Mouse (Mus musculus): ENCODE data around the gene Hid1. TPM values are rescaled to one million over a fixed set of nuclear protein-coding genes. Genes with fewer than 3 reads are reported as not detected.

The Hid1 gene
- polyA plus RNA-seq, 1 experiment from 2014 or later = 7.6 TPM

DNA sequence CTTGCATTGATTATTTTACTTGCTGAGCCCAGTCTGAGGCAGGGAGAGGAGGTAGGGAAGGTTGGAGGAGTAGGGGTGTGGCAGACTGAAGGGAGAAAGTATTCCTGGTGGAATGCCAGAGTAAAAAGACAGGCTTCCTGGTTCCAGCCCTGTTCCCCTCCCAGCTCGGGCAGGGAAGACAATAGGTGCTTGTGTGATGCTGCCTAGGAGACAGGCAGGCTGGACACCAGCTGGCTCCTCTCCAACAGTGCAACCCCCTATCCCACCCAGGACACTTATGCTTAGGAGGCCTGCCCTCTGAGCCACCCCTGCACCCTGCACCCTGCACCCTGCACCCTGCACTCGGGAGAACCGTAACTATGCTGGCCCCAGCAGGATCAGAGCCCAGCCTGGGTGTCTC lies 8.3 kb downstream of the Hid1 start:
- peak; percentile 32 for ATAC-seq (replicated peaks; ENCODE audit: insufficient number of reproducible peaks, insufficient read depth, low FRiP score, low read depth)
- Histone ChIP-seq H3K9me3 (replicated peaks) (no peaks in the 10 kb centered on the region), H3K27me3 (peaks cover 35% of the 10 kb centered on the region), H3K4me2 (no peak overlapping the region), H3K9ac (no peak overlapping the region), H3K4me3 (no peak overlapping the region), H3K27ac (peak overlapping the region; percentile 59), H3K36me3 (no peaks in the 10 kb centered on the region), H3K4me1 (replicated peaks) (peaks cover 12% of the 10 kb centered on the region)
- WGBS = 37% methylated on average over 3 of the region's 3 CpGs

- ATAC-seq (replicated peaks; ENCODE audit: insufficient number of reproducible peaks, insufficient read depth, low FRiP score, low read depth) = no peak
- H3K4me3 ChIP-seq = no peak overlapping the region
- peaks cover 12% of the 10 kb centered on the region for H3K4me1 ChIP-seq (replicated peaks)
- peaks cover 35% of the 10 kb centered on the region for H3K27me3 ChIP-seq
- no peaks in the 10 kb centered on the region for H3K9me3 ChIP-seq (replicated peaks)
- H3K27ac ChIP-seq = peak overlapping the region; percentile 59; the same call in 1 of the 2 replicates
- no peak overlapping the region for H3K4me2 ChIP-seq
- WGBS = 18% methylated on average over 5 of the region's 5 CpGs
- no peak overlapping the region for H3K9ac ChIP-seq
- no peaks in the 10 kb centered on the region for H3K36me3 ChIP-seq
These were observed 9.1 kb downstream of the Hid1 start for GRCm38 (mm10) chr11:115358468-115358867.

GRCm38 (mm10) chr11:115354183-115354582 lies 13.4 kb downstream of the Hid1 start:
- H3K9ac ChIP-seq = no peak overlapping the region
- H3K27ac ChIP-seq = no peak overlapping the region
- no peaks in the 10 kb centered on the region for H3K36me3 ChIP-seq
- H3K4me1 ChIP-seq (replicated peaks) = peaks cover 6% of the 10 kb centered on the region
- 6% methylated on average over 8 of the region's 8 CpGs for WGBS
- H3K27me3 ChIP-seq = peaks cover 63% of the 10 kb centered on the region
- H3K4me2 ChIP-seq = no peak overlapping the region
- H3K4me3 ChIP-seq = no peak overlapping the region
- no peak; the same call in 1 of the 2 replicates for ATAC-seq (replicated peaks; ENCODE audit: insufficient number of reproducible peaks, insufficient read depth, low FRiP score, low read depth)
- H3K9me3 ChIP-seq (replicated peaks) = no peaks in the 10 kb centered on the region

GRCm38 (mm10) chr11:115353375-115353774 lies 14.2 kb downstream of the Hid1 start:
- H3K27ac ChIP-seq = no peak overlapping the region
- H3K9ac ChIP-seq = no peak overlapping the region
- H3K4me3 ChIP-seq = no peak overlapping the region
- ATAC-seq (replicated peaks; ENCODE audit: insufficient number of reproducible peaks, insufficient read depth, low FRiP score, low read depth) = no peak
- H3K27me3 ChIP-seq = peaks cover 70% of the 10 kb centered on the region
- H3K9me3 ChIP-seq (replicated peaks) = no peaks in the 10 kb centered on the region
- no peak overlapping the region for H3K4me2 ChIP-seq
- no peaks in the 10 kb centered on the region for H3K36me3 ChIP-seq
- 85% methylated on average over 5 of the region's 5 CpGs for WGBS
- H3K4me1 ChIP-seq (replicated peaks) = no peaks in the 10 kb centered on the region

DNA sequence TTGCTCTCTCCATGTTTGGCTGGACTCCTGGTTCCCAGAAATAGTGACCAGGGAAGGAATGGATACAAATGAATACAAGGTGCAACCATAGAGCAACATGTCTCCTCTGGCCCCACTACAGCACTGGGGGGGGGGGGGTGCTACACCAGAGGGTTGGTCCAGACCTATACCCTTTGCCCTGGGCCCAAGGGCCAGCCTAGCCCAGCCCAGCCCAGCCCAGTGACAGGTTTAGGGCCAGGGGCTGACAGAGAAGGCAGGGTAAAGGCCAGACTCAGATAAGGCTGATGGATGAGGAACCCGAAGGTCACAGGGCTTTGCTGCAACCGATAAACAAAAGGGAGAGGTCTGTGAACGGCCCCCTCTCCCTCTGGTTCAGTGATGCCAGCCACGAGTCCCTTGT lies 17.6 kb downstream of the Hid1 start:
- 43% methylated on average over 4 of the region's 4 CpGs for WGBS
- Histone ChIP-seq H3K4me3 (no peak overlapping the region), H3K9me3 (replicated peaks) (no peaks in the 10 kb centered on the region), H3K27ac (no peak overlapping the region), H3K36me3 (no peaks in the 10 kb centered on the region), H3K4me2 (no peak overlapping the region), H3K9ac (no peak overlapping the region), H3K27me3 (peaks cover 75% of the 10 kb centered on the region), H3K4me1 (replicated peaks) (no peaks in the 10 kb centered on the region)
- no peak for ATAC-seq (replicated peaks; ENCODE audit: insufficient number of reproducible peaks, insufficient read depth, low FRiP score, low read depth)

DNA sequence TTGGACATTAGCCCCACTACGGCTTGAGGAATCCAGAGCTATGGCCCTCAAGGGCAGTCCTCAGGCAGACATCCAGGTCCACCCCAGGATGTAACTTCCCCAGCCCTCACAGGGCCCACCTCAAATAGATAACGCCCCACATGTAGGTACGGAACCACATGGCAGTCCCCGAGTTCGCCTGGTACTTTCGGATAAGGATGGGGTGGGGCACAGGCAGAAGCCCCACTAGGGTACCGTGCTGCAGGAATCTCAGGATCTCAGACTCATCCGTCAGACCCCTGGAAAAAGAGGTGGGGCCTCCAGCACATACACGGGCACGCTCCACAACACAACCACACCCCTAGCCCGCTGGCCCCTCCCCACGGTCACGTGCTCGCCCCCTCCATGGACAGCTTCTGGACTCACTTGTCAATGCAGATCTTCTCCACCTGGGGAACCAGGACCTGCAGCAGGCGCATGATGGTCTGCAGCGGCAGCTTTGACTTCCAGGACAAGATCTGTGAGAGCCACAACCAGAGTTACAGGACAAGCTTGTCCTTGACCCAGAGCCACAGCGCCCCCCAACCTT lies 18.8 kb downstream of the Hid1 start:
- Histone ChIP-seq H3K4me2 (no peak overlapping the region), H3K27me3 (peaks cover 79% of the 10 kb centered on the region), H3K4me3 (no peak overlapping the region), H3K36me3 (no peaks in the 10 kb centered on the region), H3K27ac (no peak overlapping the region), H3K9ac (no peak overlapping the region), H3K9me3 (replicated peaks) (no peaks in the 10 kb centered on the region), H3K4me1 (replicated peaks) (no peaks in the 10 kb centered on the region)
- 48% methylated on average over 17 of the region's 17 CpGs for WGBS
- 0 out of 2 replicates have a peak, but pooled peaks have one; percentile 2 for ATAC-seq (replicated peaks; ENCODE audit: insufficient number of reproducible peaks, insufficient read depth, low FRiP score, low read depth)

GRCm38 (mm10) chr11:115345515-115345914 lies 22.0 kb downstream of the Hid1 start:
- Histone ChIP-seq H3K36me3 (no peaks in the 10 kb centered on the region), H3K4me1 (replicated peaks) (no peaks in the 10 kb centered on the region), H3K9ac (no peak overlapping the region), H3K4me3 (no peak overlapping the region), H3K27me3 (peaks cover 84% of the 10 kb centered on the region), H3K27ac (no peak overlapping the region), H3K4me2 (no peak overlapping the region), H3K9me3 (replicated peaks) (no peaks in the 10 kb centered on the region)
- 24% methylated on average over 7 of the region's 7 CpGs for WGBS
- no peak for ATAC-seq (replicated peaks; ENCODE audit: insufficient number of reproducible peaks, insufficient read depth, low FRiP score, low read depth)

- Histone ChIP-seq H3K9ac (no peak overlapping the region), H3K27me3 (peaks cover 81% of the 10 kb centered on the region), H3K9me3 (replicated peaks) (no peaks in the 10 kb centered on the region), H3K36me3 (no peaks in the 10 kb centered on the region), H3K27ac (no peak overlapping the region), H3K4me3 (no peak overlapping the region), H3K4me1 (replicated peaks) (no peaks in the 10 kb centered on the region), H3K4me2 (no peak overlapping the region)
- 10% methylated on average over 12 of the region's 12 CpGs for WGBS
- ATAC-seq (replicated peaks; ENCODE audit: insufficient number of reproducible peaks, insufficient read depth, low FRiP score, low read depth) = no peak
These were observed 22.6 kb downstream of the Hid1 start for GRCm38 (mm10) chr11:115344967-115345366.

- Histone ChIP-seq H3K27me3 (peaks cover 79% of the 10 kb centered on the region), H3K27ac (no peak overlapping the region), H3K36me3 (no peaks in the 10 kb centered on the region), H3K4me2 (no peak overlapping the region), H3K4me3 (no peak overlapping the region), H3K9ac (no peak overlapping the region), H3K4me1 (replicated peaks) (no peaks in the 10 kb centered on the region), H3K9me3 (replicated peaks) (no peaks in the 10 kb centered on the region)
- WGBS = 69% methylated on average over 6 of the region's 6 CpGs
- no peak for ATAC-seq (replicated peaks; ENCODE audit: insufficient number of reproducible peaks, insufficient read depth, low FRiP score, low read depth)
These were observed 25.7 kb downstream of the Hid1 start for GRCm38 (mm10) chr11:115341866-115342265.

DNA sequence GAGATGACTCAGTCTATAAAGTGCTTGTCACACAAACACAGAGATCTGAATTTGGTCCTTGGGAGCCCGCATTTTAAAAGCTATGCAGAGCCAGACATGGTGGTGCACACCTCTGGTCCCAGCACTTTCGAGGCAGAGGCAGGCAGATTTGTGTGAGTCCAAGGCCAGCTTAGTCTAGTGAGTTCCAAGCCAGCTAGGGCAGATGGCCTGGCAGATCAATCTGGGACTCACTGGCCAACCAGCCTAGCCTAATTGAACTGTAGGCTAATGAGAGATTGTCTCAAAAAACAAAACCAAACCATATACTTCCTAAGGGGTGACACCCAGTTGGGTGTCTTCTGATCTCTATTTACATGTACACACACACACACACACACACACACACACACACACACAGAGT lies 26.3 kb downstream of the Hid1 start:
- Histone ChIP-seq H3K27ac (no peak overlapping the region), H3K27me3 (peaks cover 79% of the 10 kb centered on the region), H3K4me1 (replicated peaks) (no peaks in the 10 kb centered on the region), H3K36me3 (no peaks in the 10 kb centered on the region), H3K9me3 (replicated peaks) (no peaks in the 10 kb centered on the region), H3K4me2 (no peak overlapping the region), H3K9ac (no peak overlapping the region), H3K4me3 (no peak overlapping the region)
- no peak for ATAC-seq (replicated peaks; ENCODE audit: insufficient number of reproducible peaks, insufficient read depth, low FRiP score, low read depth)
- WGBS = 57% methylated on average over 2 of the region's 2 CpGs

DNA sequence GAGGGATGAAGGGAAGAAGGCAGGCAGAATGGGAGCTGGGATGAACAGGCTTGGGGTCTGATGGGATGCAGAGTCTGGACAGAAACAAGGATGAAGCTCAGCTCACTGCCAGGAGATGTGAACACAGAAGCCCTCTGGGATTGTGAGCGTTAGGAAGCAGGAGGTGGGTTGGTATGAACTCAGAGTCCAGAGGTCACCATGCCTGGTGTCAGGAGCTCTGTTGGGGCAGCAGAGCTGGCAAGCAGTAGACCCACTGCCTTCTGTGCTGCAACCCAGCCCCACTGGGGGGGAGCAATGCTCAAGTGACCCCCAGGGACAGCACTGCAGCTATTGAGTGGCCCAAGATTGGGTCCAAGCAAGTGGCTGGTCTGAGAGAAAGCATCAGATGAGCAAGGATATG lies 29.7 kb downstream of the Hid1 start:
- WGBS = 70% methylated on average over 1 of the region's 1 CpGs
- Histone ChIP-seq H3K4me2 (no peak overlapping the region), H3K9me3 (replicated peaks) (no peaks in the 10 kb centered on the region), H3K27ac (no peak overlapping the region), H3K27me3 (peaks cover 83% of the 10 kb centered on the region), H3K4me3 (no peak overlapping the region), H3K36me3 (no peaks in the 10 kb centered on the region), H3K4me1 (replicated peaks) (0 out of 2 replicates have a peak, but pooled peaks cover 2% of the 10 kb centered on the region), H3K9ac (no peak overlapping the region)
- no peak for ATAC-seq (replicated peaks; ENCODE audit: insufficient number of reproducible peaks, insufficient read depth, low FRiP score, low read depth)

GRCm38 (mm10) chr11:115337350-115337749 lies 30.2 kb downstream of the Hid1 start:
- H3K27me3 ChIP-seq = peaks cover 84% of the 10 kb centered on the region
- H3K36me3 ChIP-seq = no peaks in the 10 kb centered on the region
- no peaks in the 10 kb centered on the region for H3K9me3 ChIP-seq (replicated peaks)
- no peak overlapping the region for H3K4me2 ChIP-seq
- ATAC-seq (replicated peaks; ENCODE audit: insufficient number of reproducible peaks, insufficient read depth, low FRiP score, low read depth) = no peak
- H3K4me1 ChIP-seq (replicated peaks) = 0 out of 2 replicates have a peak, but pooled peaks cover 2% of the 10 kb centered on the region
- no peak overlapping the region for H3K9ac ChIP-seq
- no peak overlapping the region for H3K27ac ChIP-seq
- H3K4me3 ChIP-seq = no peak overlapping the region
- WGBS = 44% methylated on average over 3 of the region's 3 CpGs

Data from heart, embryonic 15.5 days (tissue).